Mouse (Mus musculus) bone marrow, adult 2 months (tissue): Measurements from ENCODE around the gene Rgs19.

ENCODE experiments used
- CTCF ChIP-seq: fragments of 200-500 bp; IDR thresholded peaks from 2 replicates; pipeline ENCODE4 v1.5.1; 2011; ENCODE audit warnings: low read length, control low read depth; ENCODE audit not compliant: control insufficient read depth, insufficient read depth
- POLR2A ChIP-seq: fragments of 200-500 bp; IDR thresholded peaks from 2 replicates; pipeline ENCODE4 v1.6.1; 2011; ENCODE audit warnings: low read depth, mild to moderate bottlenecking, control low read depth, low read length, borderline replicate concordance; ENCODE audit not compliant: control insufficient read depth

DNA sequence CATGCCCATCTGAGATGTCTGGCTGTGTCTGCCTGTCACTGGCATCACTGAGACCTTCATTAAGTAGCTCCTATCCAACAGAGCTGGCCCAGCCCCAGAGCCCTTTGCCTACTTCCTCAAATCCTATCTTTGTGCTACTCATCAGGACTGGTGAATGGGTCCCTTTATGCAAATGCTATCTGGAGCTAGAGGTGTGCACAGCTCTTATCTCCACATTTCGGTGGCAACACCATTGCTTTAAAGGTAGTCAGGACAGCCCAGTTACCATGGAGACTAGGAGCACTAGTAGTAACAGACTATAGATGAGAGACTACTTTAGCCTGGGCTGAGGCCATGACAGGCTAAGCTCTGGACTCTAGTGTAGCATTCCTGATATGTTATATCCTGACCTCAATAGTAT is 9.1 kb downstream of the Rgs19 start:
- TF ChIP-seq POLR2A (no peak), CTCF (no peak)
